Comparison of ENCODE assay signal across 8 mouse cellular contexts in genomic region chr17:12960331-12960873, GRCm38 (mm10). TPM values are rescaled to one million over a fixed set of nuclear protein-coding genes. Genes with fewer than 3 reads are reported as not detected.
DNase-seq lines count a peak whose midpoint lies in the region; ATAC-seq and TF ChIP-seq lines count a peak whose summit lies in the region.

Gene Acat2 (minus strand): TSS chr17:12960747.

- peak; percentile 98 for ATAC-seq in embryonic facial prominence, embryonic 15.5 days (ENCODE audit: insufficient number of reproducible peaks, low FRiP score, low TSS enrichment, low read depth)
- ATAC-seq in kidney, embryonic 14.5 days (ENCODE audit: low FRiP score, low TSS enrichment): peak; percentile 99
- peak; percentile 97 for ATAC-seq in limb, embryonic 15.5 days (ENCODE audit: insufficient number of reproducible peaks, low FRiP score, low TSS enrichment, low read depth)

- no peaks in the 10 kb centered on the region for H3K9me3 ChIP-seq in embryonic facial prominence, embryonic 15.5 days (replicated peaks)
- H3K9me3 ChIP-seq in kidney, embryonic 14.5 days (ENCODE audit: control insufficient read depth, low read length): no peaks in the 10 kb centered on the region
- H3K9me3 ChIP-seq in limb, embryonic 15.5 days: no peaks in the 10 kb centered on the region

- TF ChIP-seq POLR2A in bone marrow, adult 2 months (IDR thresholded peaks at IDR 0.05; ENCODE audit: borderline replicate concordance, control insufficient read depth, low read depth, low read length): peak; percentile 94

- WGBS in bone marrow, adult 2 months: 0% methylated on average over 42 of the region's 42 CpGs
- under 1% methylated on average over 42 of the region's 42 CpGs for WGBS in embryonic facial prominence, embryonic 15.5 days
- under 1% methylated on average over 38 of the region's 42 CpGs for WGBS in kidney, embryonic 14.5 days
- WGBS in limb, embryonic 15.5 days: under 1% methylated on average over 42 of the region's 42 CpGs

- DNase-seq in 416B (ENCODE audit: low read depth): peak; percentile 96
- peak; percentile 95 to 96 for DNase-seq in heart, adult 9 months (ENCODE audit: low spot score in 2 of 2)
- peak; percentile 89 to 94 for DNase-seq in monocyte, adult 2 months (ENCODE audit: low read depth in 1 of 2, low spot score in 2 of 2)
- DNase-seq in spleen, postnatal 36 days (ENCODE audit: low spot score in 2 of 2): peak; percentile 92 to 93

- peaks cover 21% of the 10 kb centered on the region; the same call in 1 of the 2 replicates for H3K36me3 ChIP-seq in embryonic facial prominence, embryonic 15.5 days
- H3K36me3 ChIP-seq in kidney, embryonic 14.5 days (ENCODE audit: control insufficient read depth, insufficient read depth, low read length): peaks cover 23% of the 10 kb centered on the region
- H3K36me3 ChIP-seq in limb, embryonic 15.5 days: peaks cover 18% of the 10 kb centered on the region

- H3K4me3 ChIP-seq in bone marrow, adult 2 months (replicated peaks; ENCODE audit: control insufficient read depth, low read depth, low read length): peak within 1 kb of the TSS; percentile 92
- peak within 1 kb of the TSS; percentile 81 for H3K4me3 ChIP-seq in embryonic facial prominence, embryonic 15.5 days (replicated peaks)
- peak within 1 kb of the TSS; percentile 40 for H3K4me3 ChIP-seq in kidney, embryonic 14.5 days (ENCODE audit: low read length)
- peak within 1 kb of the TSS; percentile 60 for H3K4me3 ChIP-seq in limb, embryonic 15.5 days

- peak within 1 kb of the TSS; percentile 79 for H3K4me2 ChIP-seq in embryonic facial prominence, embryonic 15.5 days (replicated peaks)
- H3K4me2 ChIP-seq in kidney, embryonic 14.5 days (replicated peaks; ENCODE audit: low read depth, low read length): peak within 1 kb of the TSS; percentile 56
- H3K4me2 ChIP-seq in limb, embryonic 15.5 days: peak within 1 kb of the TSS; percentile 67

- TF ChIP-seq CTCF in bone marrow, adult 2 months (IDR thresholded peaks at IDR 0.05; ENCODE audit: control insufficient read depth, insufficient read depth, low read length): peak; percentile 6; the same call in 1 of the 2 replicates

- no peaks in the 10 kb centered on the region; the same call in 1 of the 2 replicates for H3K4me1 ChIP-seq in bone marrow, adult 2 months (ENCODE audit: control insufficient read depth, insufficient read depth, low read length)
- H3K4me1 ChIP-seq in embryonic facial prominence, embryonic 15.5 days: peaks cover 9% of the 10 kb centered on the region; the same call in 1 of the 2 replicates
- no peaks in the 10 kb centered on the region for H3K4me1 ChIP-seq in kidney, embryonic 14.5 days (ENCODE audit: control insufficient read depth, insufficient read depth, low read length)
- H3K4me1 ChIP-seq in limb, embryonic 15.5 days: peaks cover 8% of the 10 kb centered on the region

- H3K27ac ChIP-seq in bone marrow, adult 2 months (ENCODE audit: control insufficient read depth, insufficient read depth, low read depth, low read length, poor library complexity): peak within 1 kb of the TSS; percentile 70
- peak within 1 kb of the TSS; percentile 89 for H3K27ac ChIP-seq in embryonic facial prominence, embryonic 15.5 days (replicated peaks)
- peak within 1 kb of the TSS; percentile 3; the same call in 1 of the 2 replicates for H3K27ac ChIP-seq in kidney, embryonic 14.5 days (ENCODE audit: low read depth, low read length)
- peak within 1 kb of the TSS; percentile 87 for H3K27ac ChIP-seq in limb, embryonic 15.5 days

- peak within 1 kb of the TSS; percentile 47 for H3K9ac ChIP-seq in embryonic facial prominence, embryonic 15.5 days
- peak within 1 kb of the TSS; percentile 19; the same call in 1 of the 2 replicates for H3K9ac ChIP-seq in kidney, embryonic 14.5 days (ENCODE audit: low read depth, low read length)
- H3K9ac ChIP-seq in limb, embryonic 15.5 days: peak within 1 kb of the TSS; percentile 35

- no peaks in the 10 kb centered on the region for H3K27me3 ChIP-seq in embryonic facial prominence, embryonic 15.5 days
- H3K27me3 ChIP-seq in kidney, embryonic 14.5 days (ENCODE audit: control insufficient read depth, insufficient read depth, low read length): no peaks in the 10 kb centered on the region
- no peaks in the 10 kb centered on the region for H3K27me3 ChIP-seq in limb, embryonic 15.5 days

RNA-seq across cellular contexts. Expression of gene Acat2, which starts in this region (rescaled TPM):
- 10.8 and 17.1 TPM in 2 replicates for polyA plus RNA-seq in bone marrow, adult 2 months (2011; ENCODE audit: insufficient read depth, insufficient read length, low replicate concordance, missing spikeins)
- 121 and 128 TPM in 2 replicates for polyA plus RNA-seq in embryonic facial prominence, embryonic 15.5 days (2015; fragmentation: Nextera tagmentation; extraction: Ambion mirVana)
- 78.4 and 95.7 TPM in 2 replicates for polyA plus RNA-seq in kidney, embryonic 14.5 days (2014; fragmentation: Nextera tagmentation; extraction: Ambion mirVana)
- 128 and 133 TPM in 2 replicates for polyA plus RNA-seq in limb, embryonic 15.5 days (2015; fragmentation: Nextera tagmentation; extraction: Ambion mirVana)

Comparison
In these comparisons a context has a peak if more than half of its experiments do, and no peak if none do; other contexts are left out.
1. Peak in every context shown above with its lines: DNase-seq, ATAC-seq, H3K4me3 ChIP-seq and H3K27ac ChIP-seq.
2. H3K27ac ChIP-seq: peak in every context shown above with its lines; median percentile 89 in embryonic facial prominence, embryonic 15.5 days; 87 in limb, embryonic 15.5 days; 70 in bone marrow, adult 2 months; 3 in kidney, embryonic 14.5 days.
3. H3K4me3 ChIP-seq: peak in every context shown above with its lines; median percentile 92 in bone marrow, adult 2 months; 81 in embryonic facial prominence, embryonic 15.5 days; 60 in limb, embryonic 15.5 days; 40 in kidney, embryonic 14.5 days.